In genomic region chr11:58015339-58015738, GRCm38 (mm10) we compare ENCODE assay signal across 18 mouse cellular contexts. TPM values are rescaled to one million over a fixed set of nuclear protein-coding genes. Genes with fewer than 3 reads are reported as not detected.
DNase-seq lines count a peak whose midpoint lies in the region; ATAC-seq and TF ChIP-seq lines count a peak whose summit lies in the region.
"Had no signal": no experiment of that assay in that cellular context is flagged by ENCODE, and none has a peak within 500 bp of the region (broad histone marks: within the 10 kb centered on the region; RNA-seq: fewer than 3 reads in every experiment).

No protein-coding gene starts in this region.

- WGBS in liver, embryonic 12.5 days (ENCODE audit: insufficient replicate concordance) = 55% methylated on average over 2 of the region's 2 CpGs
- 53% methylated on average over 2 of the region's 2 CpGs for WGBS in liver, embryonic 16.5 days (ENCODE audit: insufficient replicate concordance)

- peak overlapping the region; percentile 50; the same call in 1 of the 2 replicates for H3K9ac ChIP-seq in liver, embryonic 12.5 days
- H3K9ac ChIP-seq in liver, embryonic 16.5 days (ENCODE audit: low read depth, low read length) = no peak overlapping the region
- H3K9ac ChIP-seq: embryonic facial prominence, embryonic 15.5 days; forebrain, embryonic 12.5 days; heart, embryonic 12.5 days; hindbrain, embryonic 14.5 days had no signal

- H3K36me3 ChIP-seq in liver, embryonic 12.5 days = 0 out of 2 replicates have a peak, but pooled peaks cover 10% of the 10 kb centered on the region
- no peaks in the 10 kb centered on the region for H3K36me3 ChIP-seq in liver, embryonic 16.5 days (ENCODE audit: control insufficient read depth, insufficient read depth)
- H3K36me3 ChIP-seq: embryonic facial prominence, embryonic 15.5 days; forebrain, embryonic 12.5 days; heart, embryonic 12.5 days had no signal

- H3K27ac ChIP-seq in gastrocnemius, adult 2 months = 0 out of 2 replicates have a peak overlapping the region, but pooled peaks have one; percentile 16
- peak overlapping the region; percentile 86 for H3K27ac ChIP-seq in liver, embryonic 12.5 days
- H3K27ac ChIP-seq in liver, embryonic 16.5 days (ENCODE audit: low read length) = peak overlapping the region; percentile 52; the same call in 1 of the 2 replicates
- H3K27ac ChIP-seq: forebrain, embryonic 12.5 days; hindbrain, embryonic 10.5 days; hindbrain, embryonic 14.5 days had no signal

- no peaks in the 10 kb centered on the region for H3K27me3 ChIP-seq in liver, embryonic 12.5 days (replicated peaks)
- no peaks in the 10 kb centered on the region for H3K27me3 ChIP-seq in liver, embryonic 16.5 days (ENCODE audit: control insufficient read depth, insufficient read depth, low read depth, low read length)
- H3K27me3 ChIP-seq: embryonic facial prominence, embryonic 15.5 days; forebrain, embryonic 12.5 days; heart, embryonic 12.5 days had no signal

- peaks cover 96% of the 10 kb centered on the region for H3K4me1 ChIP-seq in liver, embryonic 12.5 days
- H3K4me1 ChIP-seq in liver, embryonic 16.5 days (ENCODE audit: control insufficient read depth, low read depth, low read length) = peaks cover 88% of the 10 kb centered on the region

- intact Hi-C loops in gastrocnemius, adult 2 months (cut with DNase I) = loop anchor here (5.0 kb wide), 1 partner anchor 63 kb away; no protein-coding TSS in a partner anchor

- peak overlapping the region; percentile 84 for H3K4me2 ChIP-seq in liver, embryonic 12.5 days
- H3K4me2 ChIP-seq in liver, embryonic 16.5 days (ENCODE audit: low read depth, low read length) = 0 out of 2 replicates have a peak overlapping the region, but pooled peaks have one; percentile 1
- H3K4me2 ChIP-seq: embryonic facial prominence, embryonic 15.5 days; forebrain, embryonic 12.5 days; heart, embryonic 12.5 days; hindbrain, embryonic 14.5 days had no signal

- H3K9me3 ChIP-seq in liver, embryonic 12.5 days (replicated peaks) = no peaks in the 10 kb centered on the region
- no peaks in the 10 kb centered on the region for H3K9me3 ChIP-seq in liver, embryonic 16.5 days (replicated peaks; ENCODE audit: control insufficient read depth, low read length)
- H3K9me3 ChIP-seq: embryonic facial prominence, embryonic 15.5 days; forebrain, embryonic 12.5 days; heart, embryonic 12.5 days; hindbrain, embryonic 10.5 days had no signal

- H3K4me3 ChIP-seq in gastrocnemius, adult 2 months = no peak overlapping the region
- no peak overlapping the region for H3K4me3 ChIP-seq in liver, embryonic 12.5 days
- H3K4me3 ChIP-seq in liver, embryonic 16.5 days (ENCODE audit: low read depth, low read length) = no peak overlapping the region
- H3K4me3 ChIP-seq: embryonic facial prominence, embryonic 15.5 days; forebrain, embryonic 12.5 days; heart, embryonic 12.5 days; hindbrain, embryonic 10.5 days had no signal

- no peak for TF ChIP-seq CTCF in gastrocnemius, adult 2 months (IDR thresholded peaks at IDR 0.05)

- DNase-seq in gastrocnemius, adult 2 months = no peak
- DNase-seq in gastrocnemius, postnatal 25 days = no peak
- no peak for DNase-seq in adrenal gland, adult (ENCODE audit: inconsistent age in 2 of 2, low spot score in 1 of 2)
- DNase-seq in lung, postnatal 14 days = no peak
- no peak for DNase-seq in Muller cell, postnatal 12 days (ENCODE audit: inconsistent ontology term)
- DNase-seq: adrenal gland, postnatal 25 days; cerebellum, adult 2 months; cerebellum, postnatal 10 days; embryo, embryonic 11 days; gastrocnemius, postnatal 14 days had no signal

- ATAC-seq in liver, embryonic 12.5 days = peak; percentile 75
- ATAC-seq in liver, embryonic 16.5 days (ENCODE audit: low read depth) = peak; percentile 55
- ATAC-seq: forebrain, embryonic 16.5 days had no signal

RNA-seq across cellular contexts. Expression of gene Larp1, which starts 6.5 kb away (rescaled TPM):
- 10 to 100 TPM; 90.4 to 98.4 TPM for total RNA-seq in gastrocnemius, adult 2 months (2021)
- total RNA-seq in gastrocnemius, postnatal 25 days (2021) = 10 to 100 TPM; 69.1 to 85.8 TPM
- polyA plus RNA-seq in liver, embryonic 12.5 days (2016; fragmentation: Nextera tagmentation; extraction: Ambion mirVana) = 41.6 and 42.4 TPM in 2 replicates
- 14.2 and 14.9 TPM in 2 replicates for polyA plus RNA-seq in liver, embryonic 16.5 days (2015; fragmentation: Nextera tagmentation; extraction: Ambion mirVana)

Comparison
In these comparisons a context has a peak if more than half of its experiments do, and no peak if none do; other contexts are left out.
1. H3K27ac ChIP-seq: peak in every context shown above with its lines; median percentile 86 in liver, embryonic 12.5 days; 52 in liver, embryonic 16.5 days; 16 in gastrocnemius, adult 2 months.